Mouse (Mus musculus) E14TG2a.4 (cell line): ENCODE measurements around the gene Sumf1.
A peak's percentile ranks its signal among the peaks of the same experiment; 100 is the strongest.

ENCODE experiments used
- H3K27me3 ChIP-seq: 2 replicates; pipeline ENCODE4 v1.6.1; 2014; ENCODE audit warnings: low read length, control low read depth; ENCODE audit not compliant: insufficient read depth
- H3K36me3 ChIP-seq: 2 replicates; pipeline ENCODE4 v1.6.1; 2014; ENCODE audit warnings: low read length, control low read depth; ENCODE audit not compliant: insufficient read depth
- H3K4me1 ChIP-seq: replicated peaks from 2 replicates; pipeline ENCODE4 v1.6.1; 2014; ENCODE audit warnings: low read depth, low read length, control low read depth
- H3K4me3 ChIP-seq: replicated peaks from 2 replicates; pipeline ENCODE4 v1.5.1; 2014; ENCODE audit warnings: mild to moderate bottlenecking, low read length
- H3K9me3 ChIP-seq: 2 replicates; pipeline ENCODE4 v1.6.1; 2014; ENCODE audit warnings: low read length, control low read depth
- CTCF ChIP-seq: conservative IDR thresholded peaks from 2 replicates; pipeline ENCODE4 v1.5.1; 2014; ENCODE audit warnings: low read length
- NANOG ChIP-seq: IDR thresholded peaks from 2 replicates; pipeline ENCODE4 v1.6.1; 2014; ENCODE audit warnings: borderline replicate concordance, low read length, mixed read lengths
- POU5F1 ChIP-seq: IDR thresholded peaks from 2 replicates; pipeline ENCODE4 v1.6.1; 2014; ENCODE audit warnings: low read length, borderline replicate concordance

Gene Sumf1

GRCm38 (mm10) chr6:108184847-108185684 lies at the start of gene Sumf1:
Gene Sumf1, minus strand, starts transcription at chr6:108185582.
- Histone ChIP-seq H3K27me3 (peaks cover 3% of the 10 kb centered on the region; the same call in 1 of the 2 replicates), H3K4me1 (peaks cover 11% of the 10 kb centered on the region), H3K36me3 (no peaks in the 10 kb centered on the region), H3K4me3 (peak within 1 kb of the TSS; percentile 94), H3K9me3 (no peaks in the 10 kb centered on the region)
- TF ChIP-seq CTCF (no peak), NANOG (no peak), POU5F1 (no peak)

GRCm38 (mm10) chr6:108234536-108234935 lies 49.2 kb upstream of the Sumf1 start:
- peaks cover 30% of the 10 kb centered on the region for H3K36me3 ChIP-seq

GRCm38 (mm10) chr6:108233070-108233469 lies 47.7 kb upstream of the Sumf1 start:
- no peak for TF ChIP-seq CTCF
- no peak for TF ChIP-seq NANOG
- TF ChIP-seq POU5F1 = no peak
- Histone ChIP-seq H3K4me1 (peaks cover 77% of the 10 kb centered on the region), H3K36me3 (peaks cover 18% of the 10 kb centered on the region)

More at GRCm38 (mm10) chr6:108234536-108234935, 49.2 kb upstream of the Sumf1 start:
- no peak overlapping the region for H3K4me3 ChIP-seq
- H3K4me1 ChIP-seq = peaks cover 64% of the 10 kb centered on the region
- TF ChIP-seq POU5F1 (no peak), CTCF (no peak), NANOG (no peak)
- H3K9me3 ChIP-seq = no peaks in the 10 kb centered on the region
- H3K27me3 ChIP-seq = no peaks in the 10 kb centered on the region

GRCm38 (mm10) chr6:108231892-108232710 lies 46.7 kb upstream of the Sumf1 start:
- no peaks in the 10 kb centered on the region for H3K27me3 ChIP-seq
- no peak overlapping the region for H3K4me3 ChIP-seq
- H3K4me1 ChIP-seq = peaks cover 84% of the 10 kb centered on the region
- H3K36me3 ChIP-seq = peaks cover 9% of the 10 kb centered on the region; the same call in 1 of the 2 replicates
- H3K9me3 ChIP-seq = no peaks in the 10 kb centered on the region
- TF ChIP-seq CTCF (no peak), NANOG (no peak), POU5F1 (no peak)

More at GRCm38 (mm10) chr6:108233070-108233469, 47.7 kb upstream of the Sumf1 start:
- H3K27me3 ChIP-seq = no peaks in the 10 kb centered on the region
- no peaks in the 10 kb centered on the region for H3K9me3 ChIP-seq
- no peak overlapping the region for H3K4me3 ChIP-seq

GRCm38 (mm10) chr6:108230608-108231007 lies 45.2 kb upstream of the Sumf1 start:
- H3K9me3 ChIP-seq = no peaks in the 10 kb centered on the region
- H3K4me1 ChIP-seq = peaks cover 69% of the 10 kb centered on the region
- peaks cover 9% of the 10 kb centered on the region; the same call in 1 of the 2 replicates for H3K36me3 ChIP-seq
- no peaks in the 10 kb centered on the region for H3K27me3 ChIP-seq
- H3K4me3 ChIP-seq = no peak overlapping the region
- no peak for TF ChIP-seq NANOG
- TF ChIP-seq CTCF = no peak
- no peak for TF ChIP-seq POU5F1

- TF ChIP-seq CTCF (no peak), POU5F1 (no peak), NANOG (no peak)
- H3K4me3 ChIP-seq = peak overlapping the region; percentile 35; the same call in 1 of the 2 replicates
- H3K9me3 ChIP-seq = no peaks in the 10 kb centered on the region
- H3K27me3 ChIP-seq = no peaks in the 10 kb centered on the region
- peaks cover 55% of the 10 kb centered on the region for H3K4me1 ChIP-seq
- no peaks in the 10 kb centered on the region; the same call in 1 of the 2 replicates for H3K36me3 ChIP-seq
These were observed 43.2 kb upstream of the Sumf1 start for GRCm38 (mm10) chr6:108228601-108229000.

- TF ChIP-seq CTCF (no peak), NANOG (no peak), POU5F1 (no peak)
- H3K4me1 ChIP-seq = peaks cover 49% of the 10 kb centered on the region
- H3K9me3 ChIP-seq = no peaks in the 10 kb centered on the region
- no peak overlapping the region for H3K4me3 ChIP-seq
- no peaks in the 10 kb centered on the region for H3K27me3 ChIP-seq
- no peaks in the 10 kb centered on the region; the same call in 1 of the 2 replicates for H3K36me3 ChIP-seq
These were observed 42.7 kb upstream of the Sumf1 start for GRCm38 (mm10) chr6:108228048-108228447.

- no peaks in the 10 kb centered on the region for H3K9me3 ChIP-seq
- H3K4me1 ChIP-seq = peaks cover 43% of the 10 kb centered on the region
- H3K4me3 ChIP-seq = no peak overlapping the region
- no peak for TF ChIP-seq CTCF
- H3K36me3 ChIP-seq = no peaks in the 10 kb centered on the region; the same call in 1 of the 2 replicates
- no peaks in the 10 kb centered on the region for H3K27me3 ChIP-seq
These were observed 42.1 kb upstream of the Sumf1 start for GRCm38 (mm10) chr6:108227461-108227860.
